Mouse (Mus musculus) lung, embryonic 14.5 days (tissue): ENCODE measurements at regions not wholly inside any gene's neighbourhood (a gene's known extent, or its start where the extent isn't known, plus 50 kb on each side); places are given as distances from the start of the nearest gene placed in this dataset.

ENCODE experiments used
- ATAC-seq: fragments of 200-750 bp; cut with Nextera tagmentation; 2 replicates; pipeline ENCODE4 v1.8.0; 2017; ENCODE audit warnings: mild to moderate bottlenecking, moderate TSS enrichment, moderate library complexity; ENCODE audit not compliant: insufficient read depth
- DNase-seq: peaks from one replicate; pipeline ENCODE4 v3.0.0-alpha.2; 2015
- H3K27ac ChIP-seq: fragments of 300-500 bp; sonication (generic); 2 replicates; pipeline ENCODE4 v1.5.1; 2014; ENCODE audit warnings: low read depth, mild to moderate bottlenecking, moderate library complexity
- H3K27me3 ChIP-seq: fragments of 300-500 bp; sonication (generic); 2 replicates; pipeline ENCODE4 v1.6.1; 2014; ENCODE audit warnings: low read length, control low read depth; ENCODE audit not compliant: insufficient read depth
- H3K36me3 ChIP-seq: fragments of 300-500 bp; sonication (generic); 2 replicates; pipeline ENCODE4 v1.6.1; 2014; ENCODE audit warnings: control low read depth; ENCODE audit not compliant: insufficient read depth
- H3K4me1 ChIP-seq: fragments of 300-500 bp; sonication (generic); 2 replicates; pipeline ENCODE4 v1.6.1; 2014; ENCODE audit warnings: antibody characterized with exemption, control low read depth; ENCODE audit not compliant: insufficient read depth
- H3K4me2 ChIP-seq: fragments of 300-500 bp; sonication (generic); 2 replicates; pipeline ENCODE4 v1.6.1; 2014; ENCODE audit warnings: mild to moderate bottlenecking
- H3K4me3 ChIP-seq: fragments of 300-500 bp; sonication (generic); 2 replicates; pipeline ENCODE4 v1.5.1; 2014; ENCODE audit warnings: low read depth, low read length
- H3K9ac ChIP-seq: fragments of 300-500 bp; sonication (generic); 2 replicates; pipeline ENCODE4 v1.6.1; 2014
- H3K9me3 ChIP-seq: fragments of 300-500 bp; sonication (generic); 2 replicates; pipeline ENCODE4 v1.6.1; 2016; ENCODE audit warnings: low read depth, low read length, control low read depth
- CTCF ChIP-seq: IDR thresholded peaks from 2 replicates; pipeline ENCODE4 v1.5.1; 2016; ENCODE audit warnings: antibody characterized with exemption, low read depth
- WGBS: fragments of 180-500 bp; shearing (Covaris S2); extraction: QIAGEN DNeasy Blood & Tissue Kit; methylation state at CpG from one replicate; pipeline ENCODE4 v1.1.7; 2014; 5-methylcytosine and 5-hydroxymethylcytosine counted together

DNA sequence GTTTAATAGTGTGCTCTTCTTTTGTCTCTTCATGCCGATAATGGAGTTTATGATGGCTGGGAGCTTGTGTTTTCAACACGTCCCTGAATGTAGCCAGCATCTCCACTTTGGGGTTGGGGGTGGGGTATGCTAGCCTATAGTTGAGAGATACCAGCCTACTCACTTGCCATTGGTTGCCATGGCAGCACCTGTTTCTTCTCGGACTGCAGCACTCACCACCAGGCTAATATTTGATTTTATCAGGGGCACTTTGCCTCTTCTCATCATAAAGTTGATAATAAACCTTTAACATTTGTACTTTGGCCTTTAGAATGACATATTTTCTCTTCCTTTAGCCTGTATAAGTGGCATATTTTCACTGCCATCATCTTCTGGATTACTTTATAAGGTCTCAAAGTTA is 168.9 kb upstream of the Rasgrp1 start:
- DNase-seq (no peak), ATAC-seq (no peak)
- Histone ChIP-seq H3K4me2 (no peak overlapping the region), H3K27ac (no peak overlapping the region), H3K9me3 (no peaks in the 10 kb centered on the region), H3K4me1 (no peaks in the 10 kb centered on the region), H3K9ac (no peak overlapping the region), H3K36me3 (no peaks in the 10 kb centered on the region), H3K4me3 (no peak overlapping the region), H3K27me3 (no peaks in the 10 kb centered on the region)
- no peak for TF ChIP-seq CTCF
- WGBS, result 43% methylated on average over 3 of the region's 3 CpGs

- Histone ChIP-seq H3K4me1 (no peaks in the 10 kb centered on the region), H3K4me3 (no peak overlapping the region), H3K4me2 (no peak overlapping the region), H3K27me3 (no peaks in the 10 kb centered on the region), H3K36me3 (no peaks in the 10 kb centered on the region), H3K27ac (no peak overlapping the region), H3K9me3 (no peaks in the 10 kb centered on the region), H3K9ac (no peak overlapping the region)
- 40% methylated on average over 9 of the region's 9 CpGs for WGBS
- DNase-seq (peak; percentile 27), ATAC-seq (no peak)
- TF ChIP-seq CTCF, result no peak
These were observed 169.8 kb upstream of the Rasgrp1 start for GRCm38 (mm10) chr2:117512551-117512950.

DNA sequence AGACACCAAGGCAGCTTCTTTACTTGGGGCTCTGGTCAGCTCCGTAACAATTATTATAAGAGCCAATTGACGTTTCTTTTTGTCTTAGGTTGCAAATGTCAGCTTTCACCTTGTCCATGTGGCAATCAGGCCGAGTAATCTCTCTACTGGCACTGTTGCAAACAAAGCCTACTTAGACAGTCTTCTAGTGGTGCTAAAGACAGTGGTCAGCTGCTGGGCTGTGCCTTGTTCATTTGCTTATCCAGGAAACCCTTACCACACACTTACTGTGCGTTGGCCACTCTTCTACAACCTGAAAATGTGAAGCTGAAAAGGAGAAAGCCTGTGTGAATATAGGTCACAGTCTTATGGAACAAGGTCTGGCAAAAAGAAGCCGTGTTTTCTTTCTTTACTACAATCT is 181.6 kb upstream of the Rasgrp1 start:
- TF ChIP-seq CTCF, result no peak
- no peak overlapping the region for H3K9ac ChIP-seq
- H3K36me3 ChIP-seq, result no peaks in the 10 kb centered on the region
- ATAC-seq (peak; percentile 49; the same call in 1 of the 2 replicates), DNase-seq (peak; percentile 65)
- no peaks in the 10 kb centered on the region for H3K9me3 ChIP-seq
- H3K4me1 ChIP-seq, result no peaks in the 10 kb centered on the region
- whole genome bisulfite sequencing, result 45% methylated on average over 5 of the region's 5 CpGs
- no peak overlapping the region for H3K27ac ChIP-seq
- H3K4me2 ChIP-seq, result no peak overlapping the region
- no peak overlapping the region for H3K4me3 ChIP-seq
- H3K27me3 ChIP-seq, result no peaks in the 10 kb centered on the region

- no peak for TF ChIP-seq CTCF
- H3K9me3 ChIP-seq, result no peaks in the 10 kb centered on the region
- 70% methylated on average over 5 of the region's 5 CpGs for WGBS
- H3K4me1 ChIP-seq, result peaks cover 9% of the 10 kb centered on the region; the same call in 1 of the 2 replicates
- no peak overlapping the region for H3K27ac ChIP-seq
- no peak for ATAC-seq
- DNase-seq, result no peak
- H3K4me2 ChIP-seq, result no peak overlapping the region
- no peak overlapping the region for H3K4me3 ChIP-seq
- no peaks in the 10 kb centered on the region for H3K27me3 ChIP-seq
- no peak overlapping the region for H3K9ac ChIP-seq
- H3K36me3 ChIP-seq, result no peaks in the 10 kb centered on the region
These were observed 196.1 kb upstream of the Rasgrp1 start for GRCm38 (mm10) chr2:117538865-117539264.

DNA sequence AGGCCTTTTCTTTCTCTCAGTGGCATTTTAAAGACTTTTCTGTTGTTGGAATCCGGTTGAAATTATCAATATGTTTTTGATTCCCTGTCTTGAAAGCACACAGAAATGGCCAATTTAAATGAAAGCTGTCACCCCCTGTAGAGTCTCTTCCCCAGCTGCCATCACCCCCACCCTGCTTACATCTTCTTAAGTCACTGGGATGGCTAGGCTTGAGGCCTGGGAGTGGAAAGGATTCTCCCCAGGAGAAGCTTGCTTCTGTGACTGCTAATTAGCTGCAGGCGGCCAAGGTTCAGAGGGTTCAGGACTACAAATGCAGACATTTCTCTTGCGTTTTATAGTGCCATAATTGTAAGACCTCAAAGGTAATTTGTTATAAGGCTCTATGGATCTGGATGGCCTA is 196.5 kb upstream of the Rasgrp1 start:
- H3K4me3 ChIP-seq, result no peak overlapping the region
- H3K9ac ChIP-seq, result no peak overlapping the region
- no peaks in the 10 kb centered on the region for H3K9me3 ChIP-seq
- no peak overlapping the region for H3K4me2 ChIP-seq
- peaks cover 9% of the 10 kb centered on the region; the same call in 1 of the 2 replicates for H3K4me1 ChIP-seq
- DNase-seq (no peak), ATAC-seq (no peak)
- 79% methylated on average over 3 of the region's 3 CpGs for WGBS
- no peaks in the 10 kb centered on the region for H3K36me3 ChIP-seq
- H3K27me3 ChIP-seq, result no peaks in the 10 kb centered on the region
- no peak for TF ChIP-seq CTCF
- H3K27ac ChIP-seq, result no peak overlapping the region

- Histone ChIP-seq H3K9me3 (no peaks in the 10 kb centered on the region), H3K4me3 (no peak overlapping the region), H3K4me2 (no peak overlapping the region), H3K4me1 (peaks cover 9% of the 10 kb centered on the region; the same call in 1 of the 2 replicates), H3K27me3 (no peaks in the 10 kb centered on the region), H3K36me3 (no peaks in the 10 kb centered on the region), H3K9ac (no peak overlapping the region), H3K27ac (peak overlapping the region; percentile 22; the same call in 1 of the 2 replicates)
- 6% methylated on average over 6 of the region's 6 CpGs for WGBS
- TF ChIP-seq CTCF, result peak; percentile 82
- ATAC-seq (peak; percentile 52), DNase-seq (peak; percentile 93)
These were observed 198.7 kb upstream of the Rasgrp1 start for GRCm38 (mm10) chr2:117541471-117541870.

DNA sequence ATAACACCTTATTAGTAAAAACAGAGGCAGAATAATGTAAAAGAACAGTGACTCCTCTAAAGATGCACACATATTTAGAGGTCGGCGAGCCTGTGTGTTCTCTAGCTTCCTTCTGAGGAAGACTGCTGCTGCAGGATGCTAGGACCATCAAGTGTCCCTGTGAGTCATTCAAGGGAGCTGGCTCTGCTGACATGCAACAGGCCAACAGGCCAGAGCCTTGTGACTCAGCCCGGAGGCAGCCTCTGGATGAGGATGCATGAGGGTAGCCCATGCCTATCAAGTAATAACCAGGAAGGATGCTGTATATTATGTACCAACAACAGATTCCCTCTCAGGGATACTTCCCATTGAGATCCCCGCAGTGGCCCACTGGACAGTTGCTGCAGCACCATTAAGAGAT is 199.5 kb upstream of the Rasgrp1 start:
- ATAC-seq, result 0 out of 2 replicates have a peak, but pooled peaks have one; percentile 6
- H3K36me3 ChIP-seq, result no peaks in the 10 kb centered on the region
- no peak for TF ChIP-seq CTCF
- no peaks in the 10 kb centered on the region for H3K9me3 ChIP-seq
- H3K9ac ChIP-seq, result no peak overlapping the region
- H3K4me2 ChIP-seq, result no peak overlapping the region
- DNase-seq, result no peak
- H3K27ac ChIP-seq, result no peak overlapping the region
- H3K4me1 ChIP-seq, result peaks cover 9% of the 10 kb centered on the region; the same call in 1 of the 2 replicates
- 77% methylated on average over 4 of the region's 4 CpGs for WGBS
- H3K27me3 ChIP-seq, result no peaks in the 10 kb centered on the region
- no peak overlapping the region for H3K4me3 ChIP-seq
